Mouse (Mus musculus) neural tube, embryonic 15.5 days (tissue): ENCODE data around the gene Lims1. TPM values are rescaled to one million over a fixed set of nuclear protein-coding genes. Genes with fewer than 3 reads are reported as not detected.

Source experiments
- ATAC-seq: fragments of 200-750 bp; cut with Nextera tagmentation; 2 replicates; pipeline ENCODE4 v1.8.0; 2017; ENCODE audit warnings: mild to moderate bottlenecking, moderate TSS enrichment, moderate library complexity; ENCODE audit not compliant: low FRiP score
- H3K27ac ChIP-seq: fragments of 300-500 bp; sonication (generic); replicated peaks from 2 replicates; pipeline ENCODE4 v1.5.1; 2015; ENCODE audit warnings: mild to moderate bottlenecking, inconsistent platforms
- H3K27me3 ChIP-seq: fragments of 300-500 bp; sonication (generic); replicated peaks from 2 replicates; pipeline ENCODE4 v1.6.1; 2015; ENCODE audit warnings: inconsistent platforms
- H3K36me3 ChIP-seq: fragments of 300-500 bp; sonication (generic); 2 replicates; pipeline ENCODE4 v1.6.1; 2015; ENCODE audit warnings: inconsistent platforms
- H3K4me1 ChIP-seq: fragments of 300-500 bp; sonication (generic); 2 replicates; pipeline ENCODE4 v1.6.1; 2015; ENCODE audit warnings: inconsistent platforms
- H3K4me2 ChIP-seq: fragments of 300-500 bp; sonication (generic); 2 replicates; pipeline ENCODE4 v1.6.1; 2015; ENCODE audit warnings: inconsistent platforms, mild to moderate bottlenecking, moderate library complexity
- H3K4me3 ChIP-seq: fragments of 300-500 bp; sonication (generic); replicated peaks from 2 replicates; pipeline ENCODE4 v1.5.1; 2015; ENCODE audit warnings: mild to moderate bottlenecking, inconsistent platforms
- H3K9ac ChIP-seq: fragments of 300-500 bp; sonication (generic); replicated peaks from 2 replicates; pipeline ENCODE4 v1.6.1; 2015; ENCODE audit warnings: mild to moderate bottlenecking, inconsistent platforms
- H3K9me3 ChIP-seq: fragments of 300-500 bp; sonication (generic); replicated peaks from 2 replicates; pipeline ENCODE4 v1.6.1; 2016; ENCODE audit warnings: inconsistent platforms
- WGBS: fragments of 180-500 bp; shearing (Covaris S2); methylation state at CpG from one replicate; pipeline ENCODE4 v1.1.7; 2015; ENCODE audit warnings: mixed read lengths; 5-methylcytosine and 5-hydroxymethylcytosine counted together
- polyA plus RNA-seq: library from polyadenylated mRNA; unstranded; fragments of >200 nt; fragmentation: Nextera tagmentation; extraction: Ambion mirVana; gene quantifications from 2 replicates; pipeline ENCODE4 v1.2.1, GENCODE M21; 2015

Lims1 gene
- polyA plus RNA-seq, 1 experiment from 2014 or later = 56.6 TPM

DNA sequence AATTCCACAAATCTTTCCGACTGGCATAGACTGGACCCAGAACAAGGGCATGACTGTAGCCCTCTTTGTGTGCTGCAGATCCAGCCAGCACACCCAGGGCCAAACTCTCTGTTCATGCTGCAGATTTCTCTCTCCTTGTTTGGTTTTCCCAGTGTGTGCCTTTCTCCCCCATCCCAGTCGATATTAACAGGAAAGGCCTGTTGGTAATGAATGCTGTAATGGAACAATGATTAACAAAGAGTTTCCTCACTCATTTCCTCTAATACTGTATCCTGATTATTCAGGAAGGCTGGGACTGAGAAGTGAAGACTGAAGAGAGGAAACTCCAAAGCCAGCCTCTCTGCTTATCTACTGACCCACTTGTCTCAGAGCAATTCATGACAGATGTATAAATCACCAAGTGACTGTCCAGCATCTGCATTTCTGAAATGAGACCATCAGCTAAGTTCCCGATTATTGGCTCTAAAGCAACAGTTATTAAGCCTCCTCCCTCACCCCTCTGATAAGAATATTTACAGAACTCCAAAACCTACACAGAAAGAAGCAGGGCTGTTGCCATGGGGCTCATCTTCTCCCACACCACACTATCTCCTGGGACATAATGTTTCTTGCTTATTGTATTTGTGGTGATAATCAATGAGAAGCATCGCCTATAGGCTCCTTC, 82.2 kb downstream of the Lims1 start:
- Histone ChIP-seq H3K27me3 (no peaks in the 10 kb centered on the region), H3K4me1 (no peaks in the 10 kb centered on the region), H3K9ac (no peak overlapping the region), H3K9me3 (no peaks in the 10 kb centered on the region), H3K27ac (0 out of 2 replicates have a peak overlapping the region, but pooled peaks have one; percentile 45), H3K4me3 (no peak overlapping the region), H3K4me2 (no peak overlapping the region), H3K36me3 (peaks cover 25% of the 10 kb centered on the region)
- 80% methylated on average over 4 of the region's 4 CpGs for WGBS
- ATAC-seq = no peak

DNA sequence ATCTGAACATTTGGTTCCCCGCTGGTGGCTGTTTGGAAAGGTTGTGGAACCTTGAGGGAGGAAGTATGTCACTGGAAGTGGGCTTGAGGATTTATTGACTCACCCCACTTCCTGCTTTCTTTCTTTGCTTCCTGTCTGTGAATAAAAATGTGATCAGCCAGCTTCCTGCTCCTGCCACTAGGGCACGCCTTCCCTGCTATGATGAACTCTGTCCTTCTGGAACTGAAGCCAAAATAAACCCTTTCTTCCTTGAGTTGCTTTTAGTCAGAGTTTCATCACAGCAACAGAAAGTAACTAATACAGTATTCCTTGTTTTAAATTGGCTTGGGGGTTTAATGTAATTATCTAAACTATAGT, 82.7 kb downstream of the Lims1 start:
- Histone ChIP-seq H3K4me3 (no peak overlapping the region), H3K9me3 (no peaks in the 10 kb centered on the region), H3K36me3 (peaks cover 28% of the 10 kb centered on the region), H3K4me2 (no peak overlapping the region), H3K9ac (no peak overlapping the region), H3K4me1 (no peaks in the 10 kb centered on the region), H3K27me3 (no peaks in the 10 kb centered on the region), H3K27ac (no peak overlapping the region)
- no peak for ATAC-seq
- WGBS = 90% methylated on average over 2 of the region's 2 CpGs

DNA sequence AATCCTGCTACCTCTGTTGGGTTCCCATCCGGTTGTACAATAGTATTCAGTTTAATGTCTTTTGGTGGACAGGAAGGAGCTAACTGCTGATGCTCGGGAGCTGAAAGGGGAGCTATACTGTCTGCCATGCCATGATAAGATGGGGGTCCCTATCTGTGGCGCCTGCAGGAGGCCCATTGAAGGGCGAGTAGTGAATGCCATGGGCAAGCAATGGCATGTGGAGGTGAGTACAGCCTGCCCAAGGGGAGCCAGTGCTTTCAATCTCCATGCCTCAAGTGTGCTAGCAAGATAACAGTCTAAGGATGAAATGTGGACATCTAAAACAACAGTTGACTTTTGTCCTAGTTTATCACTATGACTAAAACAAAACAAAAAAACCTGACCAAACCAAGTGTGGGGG, 89.1 kb downstream of the Lims1 start:
- ATAC-seq = no peak
- H3K9me3 ChIP-seq = no peaks in the 10 kb centered on the region
- H3K27ac ChIP-seq = no peak overlapping the region
- no peak overlapping the region for H3K4me2 ChIP-seq
- no peaks in the 10 kb centered on the region for H3K27me3 ChIP-seq
- H3K4me3 ChIP-seq = no peak overlapping the region
- H3K36me3 ChIP-seq = peaks cover 67% of the 10 kb centered on the region
- WGBS = 90% methylated on average over 4 of the region's 4 CpGs
- H3K4me1 ChIP-seq = no peaks in the 10 kb centered on the region
- no peak overlapping the region for H3K9ac ChIP-seq

DNA sequence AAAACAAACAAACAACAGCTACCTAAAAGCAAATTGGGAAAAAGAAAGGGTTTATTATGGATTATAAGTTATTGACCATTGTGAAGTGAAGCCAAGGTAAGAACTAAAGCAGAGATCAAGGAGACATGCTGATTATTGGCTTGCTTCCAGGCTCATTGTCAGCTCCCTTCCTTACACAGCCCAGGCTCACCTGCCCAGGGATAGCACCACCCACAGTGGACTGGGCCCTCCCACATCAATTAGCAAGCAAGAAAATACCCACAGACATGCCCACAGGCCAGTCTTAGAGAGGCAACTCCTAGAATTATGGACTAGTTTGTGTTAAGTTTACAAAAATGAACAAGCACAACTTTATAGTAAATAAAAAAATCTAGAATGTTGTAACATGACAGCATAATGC, 89.6 kb downstream of the Lims1 start:
- H3K36me3 ChIP-seq = peaks cover 71% of the 10 kb centered on the region
- H3K4me2 ChIP-seq = no peak overlapping the region
- H3K27me3 ChIP-seq = no peaks in the 10 kb centered on the region
- no peak overlapping the region for H3K27ac ChIP-seq
- ATAC-seq = no peak
- H3K9ac ChIP-seq = no peak overlapping the region
- no peak overlapping the region for H3K4me3 ChIP-seq
- no peaks in the 10 kb centered on the region for H3K4me1 ChIP-seq
- H3K9me3 ChIP-seq = no peaks in the 10 kb centered on the region

DNA sequence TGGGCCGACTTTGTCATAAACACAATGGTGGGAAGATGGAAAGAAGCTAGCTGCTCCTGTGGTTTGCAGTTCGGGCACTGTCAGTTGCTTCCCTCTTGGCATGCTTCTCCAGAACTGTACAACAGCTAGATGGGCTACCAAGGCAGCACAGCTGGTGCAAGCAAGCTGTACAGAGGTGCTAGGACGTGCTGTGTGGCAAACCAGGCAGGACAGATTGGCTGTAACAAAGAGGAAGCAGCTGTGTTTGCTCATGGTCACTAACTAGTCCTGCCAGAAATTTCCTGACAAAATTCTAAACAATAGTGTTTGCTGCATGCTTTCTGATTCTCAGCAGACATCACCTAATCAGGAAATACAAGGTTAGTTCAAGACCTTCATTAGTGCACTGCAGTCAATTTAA, 93.4 kb downstream of the Lims1 start:
- no peak overlapping the region for H3K4me3 ChIP-seq
- no peaks in the 10 kb centered on the region for H3K4me1 ChIP-seq
- no peaks in the 10 kb centered on the region for H3K9me3 ChIP-seq
- no peak overlapping the region; the same call in 1 of the 2 replicates for H3K27ac ChIP-seq
- H3K27me3 ChIP-seq = no peaks in the 10 kb centered on the region
- 92% methylated on average over 3 of the region's 3 CpGs for WGBS
- peaks cover 58% of the 10 kb centered on the region for H3K36me3 ChIP-seq
- no peak overlapping the region for H3K9ac ChIP-seq
- no peak for ATAC-seq
- H3K4me2 ChIP-seq = no peak overlapping the region

DNA sequence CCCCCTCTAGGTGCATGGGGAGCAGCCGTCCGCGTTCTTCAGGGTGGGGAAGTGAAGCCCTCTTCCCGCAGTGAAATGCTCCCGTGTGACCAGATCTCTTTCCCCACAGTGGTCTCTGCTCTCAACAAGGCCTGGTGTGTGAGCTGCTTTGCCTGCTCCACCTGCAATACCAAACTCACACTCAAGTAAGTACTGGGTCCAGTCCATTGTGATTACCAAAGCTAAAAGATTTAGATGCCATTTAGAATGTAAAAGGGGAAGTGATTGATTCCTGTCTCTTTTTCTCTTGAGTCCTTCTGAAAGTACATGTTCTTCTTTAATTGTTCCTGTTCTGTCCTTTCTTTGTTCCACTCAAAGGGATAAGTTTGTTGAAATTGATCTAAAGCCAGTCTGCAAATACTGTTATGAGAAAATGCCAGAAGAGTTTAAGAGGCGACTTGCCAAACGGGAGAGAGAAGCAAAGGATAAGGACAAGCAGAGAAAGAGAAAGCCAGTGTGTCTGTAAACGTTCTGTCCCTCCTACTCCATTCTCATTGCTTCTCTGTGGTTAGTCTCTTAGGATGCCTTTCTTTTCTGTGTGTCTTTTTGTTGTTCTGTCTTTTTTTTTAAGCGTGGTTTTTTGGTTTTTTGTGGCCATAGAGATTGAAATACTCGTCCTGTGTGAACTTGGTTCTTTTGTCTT, 95.2 kb downstream of the Lims1 start:
- Histone ChIP-seq H3K9ac (no peak overlapping the region), H3K36me3 (peaks cover 54% of the 10 kb centered on the region), H3K27ac (no peak overlapping the region), H3K27me3 (no peaks in the 10 kb centered on the region), H3K4me2 (no peak overlapping the region), H3K4me1 (no peaks in the 10 kb centered on the region), H3K4me3 (no peak overlapping the region), H3K9me3 (no peaks in the 10 kb centered on the region)
- WGBS = 87% methylated on average over 10 of the region's 10 CpGs
- no peak for ATAC-seq

DNA sequence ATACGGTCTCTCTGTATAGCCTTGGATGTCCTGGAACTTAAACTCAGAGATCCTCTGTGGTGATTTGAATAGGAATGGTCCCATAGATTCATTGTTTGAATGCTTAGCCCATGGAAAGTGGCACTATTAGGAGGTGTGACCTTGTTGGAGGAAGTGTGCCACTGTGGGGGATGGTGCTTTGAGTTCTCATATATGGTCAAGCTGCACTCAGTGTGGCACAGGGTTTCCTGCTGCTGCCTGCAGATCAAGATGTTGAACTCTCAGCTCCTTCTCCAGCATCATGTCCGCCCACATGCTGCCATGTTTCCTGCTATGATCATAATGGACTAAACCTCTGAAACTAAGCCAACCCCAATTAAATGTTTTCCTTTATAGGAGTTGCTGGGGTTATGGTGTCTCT, 104.7 kb downstream of the Lims1 start:
- Histone ChIP-seq H3K36me3 (peaks cover 20% of the 10 kb centered on the region; the same call in 1 of the 2 replicates), H3K4me3 (no peak overlapping the region), H3K9me3 (no peaks in the 10 kb centered on the region), H3K27ac (no peak overlapping the region), H3K27me3 (no peaks in the 10 kb centered on the region), H3K4me2 (no peak overlapping the region), H3K9ac (no peak overlapping the region), H3K4me1 (no peaks in the 10 kb centered on the region)
- no peak for ATAC-seq
- 98% methylated on average over 2 of the region's 2 CpGs for WGBS

DNA sequence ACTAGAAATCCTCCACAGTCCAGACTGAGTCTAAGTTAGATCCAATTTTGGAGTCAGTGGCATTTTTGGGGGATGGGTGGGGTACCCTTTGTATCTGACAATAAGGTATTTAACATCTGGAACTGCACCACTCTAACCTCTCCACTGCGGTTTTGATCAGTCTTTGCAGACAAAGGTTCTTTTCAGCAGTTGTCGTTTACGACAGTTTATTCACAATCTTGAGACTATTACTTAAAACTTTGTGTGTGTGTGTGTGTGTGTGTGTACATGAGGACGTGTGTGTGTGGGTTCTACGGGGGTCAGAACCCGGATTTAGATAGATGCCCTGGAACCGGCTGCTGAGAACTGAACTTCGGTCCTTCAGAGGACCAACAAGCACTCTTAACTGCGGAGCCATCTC, 122.6 kb downstream of the Lims1 start:
- peak overlapping the region; percentile 67 for H3K4me2 ChIP-seq
- H3K4me1 ChIP-seq = peaks cover 11% of the 10 kb centered on the region
- peak overlapping the region; percentile 94 for H3K27ac ChIP-seq
- peak overlapping the region; percentile 85 for H3K4me3 ChIP-seq
- H3K27me3 ChIP-seq = no peaks in the 10 kb centered on the region
- no peaks in the 10 kb centered on the region for H3K9me3 ChIP-seq
- ATAC-seq = peak; percentile 39; the same call in 1 of the 2 replicates
- WGBS = 16% methylated on average over 9 of the region's 9 CpGs
- peak overlapping the region; percentile 89 for H3K9ac ChIP-seq
- H3K36me3 ChIP-seq = no peaks in the 10 kb centered on the region

DNA sequence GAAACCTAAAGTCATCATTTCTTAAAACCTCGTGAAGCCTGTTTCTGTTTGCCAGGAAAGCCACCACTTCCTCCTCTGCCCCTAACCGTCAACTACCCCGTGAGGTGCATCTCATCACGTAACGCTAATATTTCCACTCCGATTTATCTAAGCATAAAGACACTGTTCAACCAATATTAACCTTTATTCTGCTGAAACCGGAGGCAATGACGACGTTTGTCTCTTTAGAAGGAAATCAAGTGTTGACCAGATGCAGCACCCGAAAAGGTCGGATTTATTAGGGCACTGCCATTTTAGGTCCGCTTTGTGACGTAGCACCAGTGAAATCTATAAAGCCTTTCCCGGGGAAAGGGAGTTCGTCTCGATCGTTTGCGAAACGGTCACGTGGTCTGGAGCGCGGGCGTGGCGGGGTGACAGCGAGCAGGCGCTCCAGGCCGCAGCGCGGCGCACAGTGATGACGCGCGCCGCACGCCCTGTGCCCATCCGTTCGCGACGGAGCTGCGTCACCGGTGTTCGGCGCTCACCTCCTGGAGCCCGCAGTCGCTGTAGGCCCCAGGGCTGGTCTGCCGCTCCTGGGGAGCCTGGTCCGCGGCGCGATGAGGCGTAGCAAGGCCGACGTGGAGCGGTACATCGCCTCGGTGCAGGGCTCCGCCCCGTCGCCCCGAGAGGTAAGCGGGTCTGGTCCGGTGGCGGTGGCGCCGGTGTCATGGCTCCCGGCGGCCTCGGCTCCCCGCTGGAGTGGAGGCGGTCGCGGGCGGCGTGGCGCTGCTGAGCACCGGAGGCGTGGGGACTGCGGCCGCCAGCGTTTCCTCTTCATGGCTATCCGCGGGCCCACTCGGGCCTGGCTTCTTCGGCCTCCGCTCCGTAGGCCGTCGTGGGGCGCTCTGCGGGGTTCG, 123.4 kb downstream of the Lims1 start, which contains the start of gene Ranbp2:
Ranbp2 (plus strand) TSS at position 537 of the 896 bp plus-strand sequence.
- Histone ChIP-seq H3K36me3 (no peaks in the 10 kb centered on the region), H3K9me3 (no peaks in the 10 kb centered on the region), H3K27me3 (no peaks in the 10 kb centered on the region), H3K4me2 (peak within 1 kb of the TSS; percentile 68), H3K9ac (peak within 1 kb of the TSS; percentile 89), H3K4me1 (peaks cover 11% of the 10 kb centered on the region), H3K27ac (peak within 1 kb of the TSS; percentile 94), H3K4me3 (peak within 1 kb of the TSS; percentile 85)
- under 1% methylated on average over 91 of the region's 91 CpGs for WGBS
- ATAC-seq = peak; percentile 99

DNA sequence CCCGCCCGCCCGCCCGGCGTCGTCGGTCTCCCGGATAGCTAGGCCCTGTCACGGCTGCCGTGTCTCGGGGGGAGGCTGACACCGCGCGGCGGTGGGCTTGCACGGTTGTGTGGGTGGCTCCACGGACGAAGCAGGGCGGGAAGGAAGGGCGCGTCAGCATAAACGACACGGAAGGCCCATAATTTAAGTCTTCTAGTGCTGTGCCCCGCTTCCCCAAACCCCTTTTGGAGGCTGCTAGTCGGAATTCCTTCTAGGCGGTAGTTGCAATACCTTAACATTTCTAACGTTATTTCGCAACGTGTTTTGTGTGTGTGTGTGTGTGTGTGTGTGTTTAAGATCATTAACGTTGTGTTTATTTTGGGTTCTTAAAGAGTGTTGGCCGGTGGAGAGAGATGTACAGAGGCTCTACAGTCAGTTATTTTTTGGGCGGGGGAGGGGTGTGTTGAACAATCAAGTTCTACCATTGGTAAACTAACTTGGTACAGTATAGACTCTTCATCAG, 124.1 kb downstream of the Lims1 start:
- Histone ChIP-seq H3K4me3 (peak overlapping the region; percentile 85), H3K9ac (peak overlapping the region; percentile 89), H3K9me3 (no peaks in the 10 kb centered on the region), H3K36me3 (0 out of 2 replicates have a peak, but pooled peaks cover 2% of the 10 kb centered on the region), H3K4me1 (peaks cover 11% of the 10 kb centered on the region), H3K4me2 (peak overlapping the region; percentile 68), H3K27me3 (no peaks in the 10 kb centered on the region), H3K27ac (peak overlapping the region; percentile 94)
- 2% methylated on average over 30 of the region's 32 CpGs for WGBS
- ATAC-seq = peak; percentile 64; the same call in 1 of the 2 replicates

DNA sequence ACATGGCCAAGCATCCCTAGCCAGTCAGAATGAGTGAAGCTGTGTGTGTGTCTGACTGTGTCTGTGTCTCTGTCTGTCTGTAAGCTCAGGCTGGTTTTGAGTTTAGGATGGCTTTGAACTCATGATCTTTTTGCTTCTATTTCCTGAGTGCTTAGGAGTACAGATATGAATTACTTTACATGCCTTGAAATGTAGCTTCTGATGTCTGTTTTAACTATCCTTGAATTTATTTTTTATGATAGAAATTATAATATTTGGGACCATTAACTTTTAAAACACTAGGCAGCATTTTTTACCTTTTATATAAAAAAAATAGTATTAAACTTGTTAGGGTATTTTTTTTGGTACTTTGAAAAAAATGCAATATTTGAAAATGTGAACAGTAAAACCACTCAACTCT, 128.3 kb downstream of the Lims1 start:
- Histone ChIP-seq H3K4me3 (no peak overlapping the region), H3K4me2 (no peak overlapping the region), H3K9me3 (no peaks in the 10 kb centered on the region), H3K36me3 (peaks cover 18% of the 10 kb centered on the region), H3K27ac (no peak overlapping the region), H3K27me3 (no peaks in the 10 kb centered on the region), H3K9ac (no peak overlapping the region), H3K4me1 (peaks cover 3% of the 10 kb centered on the region)
- no peak for ATAC-seq
